Comparison of ENCODE assay signal across 14 mouse cellular contexts in genomic region chr11:95476323-95476722, GRCm38 (mm10). TPM values are rescaled to one million over a fixed set of nuclear protein-coding genes. Genes with fewer than 3 reads are reported as not detected.
DNase-seq lines count a peak whose midpoint lies in the region; ATAC-seq and TF ChIP-seq lines count a peak whose summit lies in the region.
"Had no signal": no experiment of that assay in that cellular context is flagged by ENCODE, and none has a peak within 500 bp of the region (broad histone marks: within the 10 kb centered on the region; RNA-seq: fewer than 3 reads in every experiment).

No protein-coding gene starts in this region.

- no peak for TF ChIP-seq CTCF in brain, embryonic 14.5 days (IDR thresholded peaks at IDR 0.05; ENCODE audit: borderline replicate concordance, extremely low read depth, insufficient read depth, insufficient read length)

- H3K4me1 ChIP-seq in forebrain, embryonic 15.5 days: no peaks in the 10 kb centered on the region
- no peaks in the 10 kb centered on the region for H3K4me1 ChIP-seq in forebrain, embryonic 11.5 days (replicated peaks; ENCODE audit: control insufficient read depth, insufficient read depth, low read length)
- H3K4me1 ChIP-seq in kidney, embryonic 14.5 days (ENCODE audit: control insufficient read depth, insufficient read depth, low read length): no peaks in the 10 kb centered on the region
- H3K4me1 ChIP-seq: midbrain, embryonic 15.5 days had no signal

- H3K9me3 ChIP-seq in forebrain, embryonic 15.5 days: no peaks in the 10 kb centered on the region
- H3K9me3 ChIP-seq in forebrain, embryonic 11.5 days (ENCODE audit: control insufficient read depth, low read length): no peaks in the 10 kb centered on the region
- H3K9me3 ChIP-seq in kidney, embryonic 14.5 days (ENCODE audit: control insufficient read depth, low read length): no peaks in the 10 kb centered on the region
- H3K9me3 ChIP-seq: heart, embryonic 15.5 days; midbrain, embryonic 15.5 days had no signal

- H3K4me2 ChIP-seq in forebrain, embryonic 15.5 days (replicated peaks): no peak overlapping the region
- no peak overlapping the region for H3K4me2 ChIP-seq in forebrain, embryonic 11.5 days (ENCODE audit: low read depth, low read length, severe bottlenecking)
- H3K4me2 ChIP-seq in kidney, embryonic 14.5 days (replicated peaks; ENCODE audit: low read depth, low read length): no peak overlapping the region
- H3K4me2 ChIP-seq: heart, embryonic 15.5 days; midbrain, embryonic 15.5 days had no signal

- 0 out of 2 replicates have a peak overlapping the region, but pooled peaks have one; percentile 4 for H3K27ac ChIP-seq in forebrain, embryonic 15.5 days (replicated peaks)
- H3K27ac ChIP-seq in forebrain, embryonic 11.5 days (ENCODE audit: low read depth, low read length): no peak overlapping the region
- H3K27ac ChIP-seq in kidney, embryonic 14.5 days (ENCODE audit: low read depth, low read length): no peak overlapping the region
- H3K27ac ChIP-seq: heart, embryonic 15.5 days; liver, embryonic 14.5 days; midbrain, embryonic 15.5 days had no signal

- no peak overlapping the region for H3K4me3 ChIP-seq in forebrain, embryonic 15.5 days
- no peak overlapping the region for H3K4me3 ChIP-seq in forebrain, embryonic 11.5 days (ENCODE audit: low read depth, low read length)
- no peak overlapping the region for H3K4me3 ChIP-seq in kidney, embryonic 14.5 days (ENCODE audit: low read length)
- H3K4me3 ChIP-seq: heart, embryonic 15.5 days; midbrain, embryonic 15.5 days had no signal

- no peak overlapping the region for H3K9ac ChIP-seq in forebrain, embryonic 15.5 days (replicated peaks)
- H3K9ac ChIP-seq in forebrain, embryonic 11.5 days (ENCODE audit: low read length): no peak overlapping the region
- H3K9ac ChIP-seq in kidney, embryonic 14.5 days (ENCODE audit: low read depth, low read length): no peak overlapping the region
- H3K9ac ChIP-seq: heart, embryonic 15.5 days; liver, embryonic 14.5 days; midbrain, embryonic 15.5 days had no signal

- TF ChIP-seq POLR2A in brain, embryonic 14.5 days (IDR thresholded peaks at IDR 0.05; ENCODE audit: borderline replicate concordance, extremely low read depth, insufficient read depth, insufficient read length, poor library complexity, severe bottlenecking): no peak

- intact Hi-C loops in left cerebral cortex, postnatal 14 days (cut with DNase I): loop anchor here (5.0 kb wide), 1 partner anchor 79 kb away; no protein-coding TSS in a partner anchor

- no peak for ATAC-seq in forebrain, embryonic 15.5 days (replicated peaks)
- no peak for ATAC-seq in forebrain, embryonic 11.5 days (replicated peaks; ENCODE audit: low FRiP score)
- no peak for ATAC-seq in kidney, embryonic 14.5 days (ENCODE audit: low FRiP score, low TSS enrichment)
- ATAC-seq: midbrain, embryonic 15.5 days had no signal

- no peaks in the 10 kb centered on the region for H3K27me3 ChIP-seq in forebrain, embryonic 15.5 days
- no peaks in the 10 kb centered on the region for H3K27me3 ChIP-seq in forebrain, embryonic 11.5 days (ENCODE audit: control insufficient read depth, insufficient read depth, low read length)
- no peaks in the 10 kb centered on the region for H3K27me3 ChIP-seq in kidney, embryonic 14.5 days (ENCODE audit: control insufficient read depth, insufficient read depth, low read length)
- H3K27me3 ChIP-seq: heart, embryonic 15.5 days; midbrain, embryonic 15.5 days had no signal

- WGBS in forebrain, embryonic 15.5 days: 54% methylated on average over 7 of the region's 7 CpGs
- 90% methylated on average over 7 of the region's 7 CpGs for WGBS in forebrain, embryonic 11.5 days
- 90% methylated on average over 7 of the region's 7 CpGs for WGBS in kidney, embryonic 14.5 days

- H3K36me3 ChIP-seq in forebrain, embryonic 15.5 days: peaks cover 24% of the 10 kb centered on the region
- H3K36me3 ChIP-seq in forebrain, embryonic 11.5 days (ENCODE audit: control insufficient read depth, insufficient read depth, low read length): peaks cover 5% of the 10 kb centered on the region; the same call in 1 of the 2 replicates
- H3K36me3 ChIP-seq in kidney, embryonic 14.5 days (ENCODE audit: control insufficient read depth, insufficient read depth, low read length): peaks cover 52% of the 10 kb centered on the region

- no peak for DNase-seq in forebrain, embryonic 11.5 days (ENCODE audit: low spot score)
- DNase-seq in brain, embryonic 14.5 days (ENCODE audit: low read depth): peak; percentile 56
- DNase-seq in frontal cortex, postnatal 36 days (ENCODE audit: low spot score in 2 of 2): peak; percentile 81 to 94
- DNase-seq in left cerebral cortex, postnatal 14 days (ENCODE audit: low spot score in 2 of 2): peak; percentile 73 to 89
- no peak for DNase-seq in kidney, adult 18-20 months
- DNase-seq in ovary, postnatal 10 days (ENCODE audit: low spot score): no peak
- DNase-seq: adrenal gland, adult 2 months; B cell, adult 2 months; kidney, postnatal 36 days had no signal

RNA-seq across cellular contexts. Expression of gene Nxph3, which starts 38.0 kb away (rescaled TPM):
- polyA plus RNA-seq in forebrain, embryonic 15.5 days (2015; fragmentation: Nextera tagmentation; extraction: Ambion mirVana): 6.3 and 6.9 TPM in 2 replicates
- polyA plus RNA-seq in forebrain, embryonic 11.5 days (2014; fragmentation: Nextera tagmentation; extraction: Ambion mirVana): 0.25 and 0.28 TPM in 2 replicates
- polyA plus RNA-seq in brain, embryonic 14.5 days (2012; rRNA removed): 9.2 and 15.6 TPM in 2 replicates
- 10 to 100 TPM; 32.5 to 46.2 TPM for total RNA-seq in left cerebral cortex, postnatal 14 days (2021)
- 0.51 and 0.59 TPM in 2 replicates for polyA plus RNA-seq in kidney, embryonic 14.5 days (2014; fragmentation: Nextera tagmentation; extraction: Ambion mirVana)

Comparison
In these comparisons a context has a peak if more than half of its experiments do, and no peak if none do; other contexts are left out.
1. DNase-seq: peak in brain, embryonic 14.5 days (single experiment), frontal cortex, postnatal 36 days (2 of 2) and left cerebral cortex, postnatal 14 days (2 of 2); none in forebrain, embryonic 11.5 days (single experiment), kidney, adult 18-20 months (single experiment) and ovary, postnatal 10 days (single experiment).